Mouse (Mus musculus): Measurements from ENCODE around the gene Zmpste24. TPM values are rescaled to one million over a fixed set of nuclear protein-coding genes. Genes with fewer than 3 reads are reported as not detected.
"Not testable (repeated sequence)": the region's sequence is repeated elsewhere in the genome, so short reads cannot be mapped to it uniquely, and the experiment has no call there.

Zmpste24 gene
- total RNA-seq (2022), result 10 to 100 TPM; 23.9 to 28.4 (median 26.8) TPM

- peak; percentile 79 to 86 for DNase-seq (ENCODE audit: low spot score in 2 of 2)
Measured at GRCm38 (mm10) chr4:121097650-121098378, at the start of gene Zmpste24. Gene Zmpste24, minus strand, starts transcription at chr4:121098241.

- DNase-seq (ENCODE audit: low spot score in 2 of 2), result no peak
Measured at GRCm38 (mm10) chr4:121109126-121109525, 11.1 kb upstream of the Zmpste24 start, which contains the start of gene Tmco2. Gene Tmco2, minus strand, starts transcription at chr4:121109226.

- no peak for DNase-seq (ENCODE audit: low spot score in 2 of 2)
Measured at GRCm38 (mm10) chr4:121103304-121103703, 5.3 kb upstream of the Zmpste24 start.

GRCm38 (mm10) chr4:121090211-121090610 is 7.8 kb downstream of the Zmpste24 start:
- no peak for DNase-seq (ENCODE audit: low spot score in 2 of 2)

- no peak for DNase-seq (ENCODE audit: low spot score in 2 of 2)
Measured at GRCm38 (mm10) chr4:121088696-121089095, 9.3 kb downstream of the Zmpste24 start.

- DNase-seq (ENCODE audit: low spot score in 2 of 2), result no peak
Measured at GRCm38 (mm10) chr4:121084506-121084905, 13.5 kb downstream of the Zmpste24 start.

GRCm38 (mm10) chr4:121080395-121080794 is 17.6 kb downstream of the Zmpste24 start:
- DNase-seq (ENCODE audit: low spot score in 2 of 2), result no peak

GRCm38 (mm10) chr4:121077915-121078646 is 20.0 kb downstream of the Zmpste24 start:
- DNase-seq (ENCODE audit: low spot score in 2 of 2), result no peak

GRCm38 (mm10) chr4:121074250-121074649 is 23.8 kb downstream of the Zmpste24 start:
- DNase-seq (ENCODE audit: low spot score in 2 of 2), result no peak

- no peak for DNase-seq (ENCODE audit: low spot score in 2 of 2)
Measured at GRCm38 (mm10) chr4:121065336-121065735, 32.7 kb downstream of the Zmpste24 start.

- not testable (repeated sequence) for DNase-seq (ENCODE audit: low spot score in 2 of 2)
Measured at GRCm38 (mm10) chr4:121059218-121059617, 38.8 kb downstream of the Zmpste24 start.

GRCm38 (mm10) chr4:121057032-121057431 is 41.0 kb downstream of the Zmpste24 start:
- no peak for DNase-seq (ENCODE audit: low spot score in 2 of 2)

- DNase-seq (ENCODE audit: low spot score in 2 of 2), result no peak
Measured at GRCm38 (mm10) chr4:121056342-121056741, 41.7 kb downstream of the Zmpste24 start.

GRCm38 (mm10) chr4:121052454-121053323 is 45.4 kb downstream of the Zmpste24 start:
- DNase-seq (ENCODE audit: low spot score in 2 of 2), result no peak

GRCm38 (mm10) chr4:121051863-121052262 is 46.2 kb downstream of the Zmpste24 start:
- DNase-seq (ENCODE audit: low spot score in 2 of 2), result no peak

GRCm38 (mm10) chr4:121042946-121043345 is 55.1 kb downstream of the Zmpste24 start:
- DNase-seq (ENCODE audit: low spot score in 2 of 2), result no peak

GRCm38 (mm10) chr4:121042472-121042871 is 55.6 kb downstream of the Zmpste24 start:
- no peak for DNase-seq (ENCODE audit: low spot score in 2 of 2)

- DNase-seq (ENCODE audit: low spot score in 2 of 2), result peak; percentile 54 to 73
Measured at GRCm38 (mm10) chr4:121040897-121041671, 57.0 kb downstream of the Zmpste24 start.

GRCm38 (mm10) chr4:121040323-121040722 is 57.7 kb downstream of the Zmpste24 start:
- no peak for DNase-seq (ENCODE audit: low spot score in 2 of 2)

GRCm38 (mm10) chr4:121039331-121040115 is 58.5 kb downstream of the Zmpste24 start, which contains the start of gene Col9a2:
Gene Col9a2, plus strand, starts transcription at chr4:121039385.
- no peak for DNase-seq (ENCODE audit: low spot score in 2 of 2)

Measured in layer of hippocampus, adult 8-10 months (tissue).